In genomic region chr8:99186879-99187278, GRCm38 (mm10) we compare ENCODE assay signal across 27 mouse cellular contexts.
"Had no signal": no experiment of that assay in that cellular context is flagged by ENCODE, and none has a peak within 500 bp of the region (broad histone marks: within the 10 kb centered on the region; RNA-seq: fewer than 3 reads in every experiment).

No protein-coding gene starts in this region.

- ATAC-seq: hindbrain, embryonic 16.5 days; inflammation-experienced regulatory T-cells, adult 6 months; intestine, embryonic 15.5 days; intestine, postnatal 0 days; liver, postnatal 0 days had no signal

- H3K9ac ChIP-seq: heart, embryonic 12.5 days; hindbrain, embryonic 12.5 days; hindbrain, embryonic 14.5 days; intestine, embryonic 15.5 days; limb, embryonic 12.5 days; liver, embryonic 13.5 days; liver, embryonic 15.5 days; liver, postnatal 0 days had no signal

- H3K27ac ChIP-seq: heart, embryonic 10.5 days; hindbrain, embryonic 10.5 days; hindbrain, embryonic 12.5 days; hindbrain, embryonic 14.5 days; intestine, embryonic 15.5 days; layer of hippocampus, adult 2 months; left cerebral cortex, adult 2 months; limb, embryonic 10.5 days; limb, embryonic 12.5 days; liver, embryonic 13.5 days; liver, embryonic 15.5 days had no signal

- H3K27me3 ChIP-seq: hindbrain, embryonic 12.5 days; intestine, embryonic 15.5 days; limb, embryonic 12.5 days; liver, embryonic 13.5 days; liver, embryonic 15.5 days had no signal

- H3K9me3 ChIP-seq: heart, embryonic 10.5 days; heart, embryonic 12.5 days; hindbrain, embryonic 10.5 days; hindbrain, embryonic 12.5 days; intestine, embryonic 15.5 days; limb, embryonic 10.5 days; limb, embryonic 12.5 days; liver, embryonic 13.5 days; liver, embryonic 15.5 days had no signal

- H3K36me3 ChIP-seq: heart, embryonic 10.5 days; heart, embryonic 12.5 days; hindbrain, embryonic 10.5 days; hindbrain, embryonic 12.5 days; intestine, embryonic 15.5 days; limb, embryonic 10.5 days; limb, embryonic 12.5 days; liver, embryonic 13.5 days; liver, embryonic 15.5 days had no signal

- H3K4me1 ChIP-seq: heart, embryonic 10.5 days; heart, embryonic 12.5 days; hindbrain, embryonic 10.5 days; hindbrain, embryonic 12.5 days; intestine, embryonic 15.5 days; limb, embryonic 10.5 days; limb, embryonic 12.5 days; liver, embryonic 13.5 days; liver, embryonic 15.5 days had no signal

- H3K4me3 ChIP-seq: heart, embryonic 10.5 days; heart, embryonic 12.5 days; hindbrain, embryonic 10.5 days; hindbrain, embryonic 12.5 days; intestine, embryonic 15.5 days; layer of hippocampus, adult 2 months; left cerebral cortex, adult 2 months; limb, embryonic 10.5 days; limb, embryonic 12.5 days; liver, embryonic 13.5 days; liver, embryonic 15.5 days had no signal

- DNase-seq: gastrocnemius, postnatal 10 days; gastrocnemius, postnatal 25 days; heart, adult 18-20 months; heart, postnatal 10 days; heart, postnatal 4 days; kidney, adult 18-20 months; kidney, adult 8-10 months; kidney, postnatal 10 days; kidney, postnatal 25 days; kidney, postnatal 4 days; liver; liver, embryonic 13.5 days; liver, postnatal 0 days had no signal
